Mouse (Mus musculus) urinary bladder, postnatal 14 days (tissue): ENCODE results near the gene Hrh2.

Experiments
- DNase-seq: peaks from one replicate; pipeline ENCODE4 v3.0.0; 2021; ENCODE audit warnings: low spot score

Gene Hrh2

GRCm38 (mm10) chr13:54218341-54218740, 26.4 kb downstream of the Hrh2 start:
- no peak for DNase-seq

GRCm38 (mm10) chr13:54221631-54222179, 29.8 kb downstream of the Hrh2 start:
- DNase-seq, result no peak

- no peak for DNase-seq
These were observed 31.2 kb downstream of the Hrh2 start for GRCm38 (mm10) chr13:54222921-54223769.

- DNase-seq, result peak; percentile 57
These were observed 36.1 kb downstream of the Hrh2 start for GRCm38 (mm10) chr13:54227916-54228483.

- no peak for DNase-seq
These were observed 38.2 kb downstream of the Hrh2 start for GRCm38 (mm10) chr13:54230081-54230480.

- peak; percentile 46 for DNase-seq
These were observed 39.9 kb downstream of the Hrh2 start for GRCm38 (mm10) chr13:54231868-54232267.

GRCm38 (mm10) chr13:54237512-54237911, 45.6 kb downstream of the Hrh2 start:
- DNase-seq, result no peak

GRCm38 (mm10) chr13:54238585-54239323, 46.8 kb downstream of the Hrh2 start:
- no peak for DNase-seq

GRCm38 (mm10) chr13:54242380-54242779, 50.5 kb downstream of the Hrh2 start:
- peak; percentile 39 for DNase-seq

GRCm38 (mm10) chr13:54245204-54245603, 53.3 kb downstream of the Hrh2 start:
- no peak for DNase-seq

GRCm38 (mm10) chr13:54247545-54247944, 55.6 kb downstream of the Hrh2 start:
- peak; percentile 69 for DNase-seq

GRCm38 (mm10) chr13:54248436-54248995, 56.6 kb downstream of the Hrh2 start:
- DNase-seq, result no peak

- peak; percentile 58 for DNase-seq
These were observed 57.1 kb downstream of the Hrh2 start for GRCm38 (mm10) chr13:54249007-54249406.

GRCm38 (mm10) chr13:54250346-54250745, 58.4 kb downstream of the Hrh2 start:
- DNase-seq, result no peak

- no peak for DNase-seq
These were observed 59.8 kb downstream of the Hrh2 start for GRCm38 (mm10) chr13:54251541-54252225.

GRCm38 (mm10) chr13:54257580-54258223, 65.8 kb downstream of the Hrh2 start:
- no peak for DNase-seq

GRCm38 (mm10) chr13:54258231-54258743, 66.4 kb downstream of the Hrh2 start:
- no peak for DNase-seq

- DNase-seq, result no peak
These were observed 68.4 kb downstream of the Hrh2 start for GRCm38 (mm10) chr13:54260318-54260717.

GRCm38 (mm10) chr13:54262741-54263510, 71.0 kb downstream of the Hrh2 start:
- no peak for DNase-seq

GRCm38 (mm10) chr13:54263641-54264040, 71.7 kb downstream of the Hrh2 start:
- no peak for DNase-seq
